Mouse (Mus musculus) embryonic facial prominence, embryonic 11.5 days (tissue): Measurements from ENCODE around the gene Ssrp1. TPM values are rescaled to one million over a fixed set of nuclear protein-coding genes. Genes with fewer than 3 reads are reported as not detected.
A peak's percentile ranks its signal among the peaks of the same experiment; 100 is the strongest.

Experiments
- ATAC-seq: fragments of 200-750 bp; cut with Nextera tagmentation; replicated peaks from 2 replicates; pipeline ENCODE4 v1.8.0; 2017; ENCODE audit warnings: low read depth; ENCODE audit not compliant: insufficient number of reproducible peaks, low FRiP score, low TSS enrichment
- DNase-seq: peaks from one replicate; pipeline ENCODE4 v3.0.0-alpha.2; 2015; ENCODE audit warnings: low spot score
- H3K27ac ChIP-seq: fragments of 300-500 bp; sonication (generic); replicated peaks from 2 replicates; pipeline ENCODE4 v1.5.1; 2014; ENCODE audit warnings: mild to moderate bottlenecking, low read depth, low read length, control low read depth
- H3K27me3 ChIP-seq: fragments of 300-500 bp; sonication (generic); 2 replicates; pipeline ENCODE4 v1.6.1; 2014; ENCODE audit warnings: mild to moderate bottlenecking, low read length, moderate library complexity, mixed read lengths; ENCODE audit not compliant: control insufficient read depth, insufficient read depth
- H3K36me3 ChIP-seq: fragments of 300-500 bp; sonication (generic); replicated peaks from 2 replicates; pipeline ENCODE4 v1.6.1; 2014; ENCODE audit warnings: low read depth, mild to moderate bottlenecking, low read length, moderate library complexity, mixed read lengths; ENCODE audit not compliant: control insufficient read depth, insufficient read depth
- H3K4me1 ChIP-seq: fragments of 300-500 bp; sonication (generic); 2 replicates; pipeline ENCODE4 v1.6.1; 2014; ENCODE audit warnings: low read length, mixed read lengths; ENCODE audit not compliant: control insufficient read depth, insufficient read depth
- H3K4me2 ChIP-seq: fragments of 300-500 bp; sonication (generic); 2 replicates; pipeline ENCODE4 v1.6.1; 2014; ENCODE audit warnings: low read depth, mild to moderate bottlenecking, control low read depth, low read length, moderate library complexity
- H3K4me3 ChIP-seq: fragments of 300-500 bp; sonication (generic); 2 replicates; pipeline ENCODE4 v1.5.1; 2014; ENCODE audit warnings: low read depth, low read length, control low read depth
- H3K9ac ChIP-seq: fragments of 300-500 bp; sonication (generic); replicated peaks from 2 replicates; pipeline ENCODE4 v1.6.1; 2014; ENCODE audit warnings: mild to moderate bottlenecking, control low read depth, low read length
- H3K9me3 ChIP-seq: fragments of 300-500 bp; sonication (generic); replicated peaks from 2 replicates; pipeline ENCODE4 v1.6.1; 2016; ENCODE audit warnings: mild to moderate bottlenecking, low read length, inconsistent platforms, mixed read lengths; ENCODE audit not compliant: control insufficient read depth
- WGBS: fragments of 180-500 bp; shearing (Covaris S2); extraction: QIAGEN DNeasy Blood & Tissue Kit; methylation state at CpG from one replicate; pipeline ENCODE4 v1.1.7; 2014; 5-methylcytosine and 5-hydroxymethylcytosine counted together
- polyA plus RNA-seq: library from polyadenylated mRNA; unstranded; fragments of >200 nt; fragmentation: Nextera tagmentation; extraction: Ambion mirVana; gene quantifications from 2 replicates; pipeline ENCODE4 v1.2.1, GENCODE M21; 2014

Gene Ssrp1
- polyA plus RNA-seq, 1 experiment from 2014 or later = 409 TPM

DNA sequence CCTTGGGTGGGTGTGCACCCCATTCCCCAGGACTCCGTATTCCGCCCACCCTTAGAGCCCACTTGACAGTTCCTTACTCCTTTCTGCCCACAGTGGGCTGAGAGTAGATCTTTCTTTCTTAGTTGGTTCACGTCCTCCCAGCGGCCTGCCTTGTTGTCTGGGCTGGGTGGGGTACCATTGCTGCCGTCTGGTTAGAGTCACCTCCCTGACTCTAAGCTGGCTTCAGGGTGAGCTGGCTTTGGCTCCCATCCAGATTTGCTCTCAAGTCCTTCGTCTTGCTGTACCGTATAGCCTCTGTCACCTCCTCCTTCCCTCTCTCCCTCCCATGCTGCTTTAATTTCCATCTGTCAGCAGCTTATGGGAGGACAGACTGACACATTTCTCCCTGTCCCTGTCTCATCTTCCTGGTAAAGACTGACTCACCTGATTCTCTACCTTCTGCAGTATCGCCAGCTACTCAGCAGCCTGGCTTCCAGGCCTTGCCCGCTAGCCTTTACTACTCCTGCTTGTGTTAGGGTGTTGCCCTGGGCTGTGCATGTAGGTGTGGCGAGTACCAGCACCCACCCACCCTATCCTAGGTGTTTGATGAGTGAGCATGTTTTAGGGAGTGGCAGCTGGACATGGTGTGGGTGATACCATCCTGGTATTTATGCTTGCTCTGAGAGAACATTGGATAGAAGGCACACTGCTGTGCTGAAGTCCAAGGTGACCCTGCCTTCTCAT is 31.0 kb downstream of the Ssrp1 start:
- 90% methylated on average over 10 of the region's 10 CpGs for WGBS
- DNase-seq = no peak
- Histone ChIP-seq H3K4me2 (no peak overlapping the region), H3K36me3 (no peaks in the 10 kb centered on the region; the same call in none of the 2 replicates), H3K27me3 (no peaks in the 10 kb centered on the region), H3K9me3 (no peaks in the 10 kb centered on the region), H3K27ac (no peak overlapping the region), H3K9ac (no peak overlapping the region), H3K4me3 (no peak overlapping the region), H3K4me1 (no peaks in the 10 kb centered on the region)
- ATAC-seq = no peak

DNA sequence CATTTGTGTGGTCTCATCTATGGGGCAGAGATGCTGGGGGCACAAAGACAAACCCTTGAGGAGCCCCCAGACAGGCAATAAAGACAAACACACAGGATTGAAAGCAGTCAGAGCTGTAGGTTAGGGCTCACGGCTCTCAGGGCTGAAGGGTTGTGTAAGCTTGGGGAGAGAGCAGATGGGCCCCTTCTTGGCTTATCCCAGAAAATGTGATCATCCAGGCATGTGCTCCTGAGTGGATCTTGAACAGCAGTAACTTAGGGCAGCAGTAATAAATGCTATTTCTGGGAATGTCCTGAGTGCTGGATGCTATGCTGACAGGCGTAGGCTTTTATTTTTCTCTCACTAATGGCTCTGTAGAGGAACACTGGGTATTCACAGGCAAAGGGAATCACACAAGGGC is 31.6 kb downstream of the Ssrp1 start:
- no peak overlapping the region for H3K4me2 ChIP-seq
- H3K9me3 ChIP-seq = no peaks in the 10 kb centered on the region
- 81% methylated on average over 2 of the region's 2 CpGs for WGBS
- ATAC-seq (no peak), DNase-seq (no peak)
- H3K4me1 ChIP-seq = no peaks in the 10 kb centered on the region
- H3K9ac ChIP-seq = no peak overlapping the region
- no peak overlapping the region for H3K4me3 ChIP-seq
- H3K27ac ChIP-seq = no peak overlapping the region
- H3K36me3 ChIP-seq = no peaks in the 10 kb centered on the region; the same call in none of the 2 replicates
- H3K27me3 ChIP-seq = no peaks in the 10 kb centered on the region

DNA sequence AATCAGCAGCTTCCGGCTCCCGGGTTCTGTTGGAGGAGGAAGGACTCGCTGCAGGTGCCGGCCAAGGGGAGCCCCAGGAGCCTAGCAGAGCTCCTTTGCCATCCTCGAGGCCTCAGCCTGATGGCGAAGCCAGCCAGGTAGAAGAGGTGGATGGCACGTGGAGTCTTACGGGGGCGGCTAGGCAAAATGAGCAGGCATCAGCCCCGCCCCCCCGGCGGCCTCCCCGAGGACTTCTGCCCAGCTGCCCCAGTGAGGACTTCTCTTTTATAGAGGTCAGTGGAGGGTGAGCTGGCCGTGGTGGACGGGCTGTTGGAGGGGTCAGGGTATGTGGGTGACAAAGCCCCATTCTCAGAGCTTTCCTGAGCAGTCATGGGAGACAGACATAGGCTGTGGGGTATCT is 33.1 kb downstream of the Ssrp1 start:
- H3K4me2 ChIP-seq = no peak overlapping the region
- no peaks in the 10 kb centered on the region; the same call in none of the 2 replicates for H3K36me3 ChIP-seq
- no peaks in the 10 kb centered on the region for H3K4me1 ChIP-seq
- no peaks in the 10 kb centered on the region for H3K9me3 ChIP-seq
- no peak overlapping the region for H3K27ac ChIP-seq
- DNase-seq (no peak), ATAC-seq (no peak)
- no peak overlapping the region for H3K9ac ChIP-seq
- 76% methylated on average over 15 of the region's 15 CpGs for WGBS
- H3K4me3 ChIP-seq = no peak overlapping the region
- H3K27me3 ChIP-seq = no peaks in the 10 kb centered on the region

- no peak for DNase-seq
- no peak overlapping the region for H3K9ac ChIP-seq
- no peak overlapping the region for H3K4me2 ChIP-seq
- no peak overlapping the region for H3K27ac ChIP-seq
- WGBS = 76% methylated on average over 5 of the region's 5 CpGs
- no peak overlapping the region for H3K4me3 ChIP-seq
- H3K36me3 ChIP-seq = no peaks in the 10 kb centered on the region; the same call in none of the 2 replicates
- ATAC-seq = no peak
- H3K4me1 ChIP-seq = no peaks in the 10 kb centered on the region
- no peaks in the 10 kb centered on the region for H3K9me3 ChIP-seq
- H3K27me3 ChIP-seq = no peaks in the 10 kb centered on the region
Measured at GRCm38 (mm10) chr2:85071921-85072320, 34.9 kb downstream of the Ssrp1 start.

DNA sequence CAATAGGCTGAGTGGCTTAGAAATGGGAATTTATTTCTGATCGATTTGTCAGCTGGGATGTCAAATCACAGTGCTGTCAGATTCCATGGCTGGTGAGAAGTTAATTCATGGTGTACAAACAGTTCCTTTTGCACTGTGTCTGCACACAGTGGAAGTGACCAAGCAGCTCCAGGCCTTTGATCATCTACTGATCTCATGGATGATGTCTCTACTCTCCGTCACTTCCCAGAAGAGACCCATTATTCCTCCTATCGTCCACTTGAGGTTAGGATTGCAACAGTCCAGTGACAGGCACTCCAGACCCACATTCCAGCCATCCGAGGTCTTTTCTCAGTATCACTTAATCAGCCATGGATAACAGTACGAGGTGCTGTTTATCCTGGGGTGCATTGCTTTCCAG is 36.7 kb downstream of the Ssrp1 start:
- Histone ChIP-seq H3K4me1 (no peaks in the 10 kb centered on the region), H3K27me3 (no peaks in the 10 kb centered on the region), H3K9ac (no peak overlapping the region), H3K9me3 (no peaks in the 10 kb centered on the region), H3K4me3 (no peak overlapping the region), H3K27ac (no peak overlapping the region), H3K36me3 (no peaks in the 10 kb centered on the region; the same call in none of the 2 replicates), H3K4me2 (no peak overlapping the region)
- ATAC-seq (no peak), DNase-seq (no peak)
- 89% methylated on average over 5 of the region's 5 CpGs for WGBS

DNA sequence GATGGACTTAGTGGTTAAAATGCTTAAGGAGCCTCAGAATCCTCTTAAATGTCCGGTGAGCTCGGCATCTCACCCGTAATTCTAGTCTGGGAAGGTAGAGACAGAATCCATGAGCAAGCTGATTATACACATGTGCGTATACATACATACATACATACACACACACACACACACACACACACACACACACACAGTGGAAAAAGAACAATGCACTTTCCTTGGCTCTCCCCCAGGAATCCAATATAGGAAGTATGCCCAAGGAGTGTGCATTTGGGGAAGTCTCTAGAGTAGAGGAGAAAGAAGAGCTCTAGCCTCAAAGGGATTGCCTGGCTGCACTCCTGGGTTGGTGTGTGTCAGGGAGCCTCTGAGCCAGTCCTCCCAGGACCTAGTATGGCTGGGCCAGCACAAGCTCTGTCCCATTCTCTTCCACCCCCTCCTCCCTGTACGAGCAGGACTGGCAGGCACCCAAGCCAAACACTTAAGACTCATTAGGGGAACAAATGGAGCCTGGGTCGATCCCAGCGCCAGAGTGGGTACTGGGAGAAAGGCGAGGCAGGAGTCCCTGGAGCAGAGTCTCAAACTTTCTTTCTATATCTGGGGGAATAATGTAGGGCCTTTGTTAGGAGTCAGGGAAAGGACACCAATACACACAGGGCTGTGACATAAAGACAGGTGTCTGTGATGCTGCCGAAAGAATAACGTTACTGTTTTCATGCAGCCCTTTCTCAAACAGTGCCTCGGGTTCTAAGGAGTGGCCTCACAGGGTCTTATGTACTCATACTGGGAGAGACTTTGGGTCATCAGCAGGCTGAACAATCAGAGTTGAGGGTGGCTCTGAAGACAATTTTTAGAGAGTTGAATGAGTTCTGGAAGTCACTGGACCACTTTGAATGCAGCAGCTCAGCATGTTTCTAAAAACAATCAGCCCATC is 51.9 kb downstream of the Ssrp1 start:
- Histone ChIP-seq H3K9ac (no peak overlapping the region), H3K9me3 (no peaks in the 10 kb centered on the region), H3K4me2 (no peak overlapping the region), H3K27me3 (no peaks in the 10 kb centered on the region), H3K27ac (no peak overlapping the region), H3K4me1 (no peaks in the 10 kb centered on the region), H3K36me3 (no peaks in the 10 kb centered on the region), H3K4me3 (no peak overlapping the region)
- WGBS = 64% methylated on average over 11 of the region's 11 CpGs
- peak; percentile 34; the same call in 1 of the 2 replicates for ATAC-seq
- no peak for DNase-seq

- DNase-seq (no peak), ATAC-seq (no peak)
- no peaks in the 10 kb centered on the region for H3K36me3 ChIP-seq
- H3K9ac ChIP-seq = no peak overlapping the region
- no peak overlapping the region for H3K4me3 ChIP-seq
- H3K9me3 ChIP-seq = no peaks in the 10 kb centered on the region
- H3K4me1 ChIP-seq = no peaks in the 10 kb centered on the region
- no peaks in the 10 kb centered on the region for H3K27me3 ChIP-seq
- no peak overlapping the region for H3K4me2 ChIP-seq
- 94% methylated on average over 4 of the region's 4 CpGs for WGBS
- H3K27ac ChIP-seq = no peak overlapping the region
Measured at GRCm38 (mm10) chr2:85091325-85091724, 54.3 kb downstream of the Ssrp1 start.

- H3K4me2 ChIP-seq = no peak overlapping the region
- no peaks in the 10 kb centered on the region for H3K27me3 ChIP-seq
- no peak overlapping the region for H3K9ac ChIP-seq
- H3K4me3 ChIP-seq = no peak overlapping the region
- no peaks in the 10 kb centered on the region for H3K4me1 ChIP-seq
- no peak for ATAC-seq
- WGBS = 92% methylated on average over 1 of the region's 1 CpGs
- H3K27ac ChIP-seq = no peak overlapping the region
- no peak for DNase-seq
- H3K36me3 ChIP-seq = no peaks in the 10 kb centered on the region
- H3K9me3 ChIP-seq = no peaks in the 10 kb centered on the region
Measured at GRCm38 (mm10) chr2:85093376-85093775, 56.3 kb downstream of the Ssrp1 start.
